Mouse (Mus musculus): ENCODE data around the gene Msh6.
A peak's percentile ranks its signal among the peaks of the same experiment; 100 is the strongest.
"Not testable (repeated sequence)": the region's sequence is repeated elsewhere in the genome, so short reads cannot be mapped to it uniquely, and the experiment has no call there.

Msh6 gene

DNA sequence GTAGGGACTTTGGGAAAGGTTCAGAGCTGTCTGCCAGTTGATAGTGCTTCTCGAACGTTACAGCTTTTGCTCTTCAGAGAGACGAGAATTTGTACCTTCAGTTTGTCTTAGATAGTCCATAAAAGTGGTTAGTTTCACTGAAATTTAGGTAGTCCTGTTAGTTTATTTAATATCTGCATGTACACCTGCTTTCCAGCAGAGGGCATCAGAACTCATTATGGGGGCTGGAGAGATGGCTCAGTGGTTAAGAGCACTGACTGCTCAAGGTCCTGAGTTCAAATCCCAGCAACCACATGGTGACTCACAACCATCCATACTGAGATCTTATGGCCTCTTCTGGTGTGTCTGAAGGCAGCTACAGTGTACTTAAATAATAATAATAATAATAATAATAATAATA is 7.2 kb downstream of the Msh6 start:
- DNase-seq: no peak

DNA sequence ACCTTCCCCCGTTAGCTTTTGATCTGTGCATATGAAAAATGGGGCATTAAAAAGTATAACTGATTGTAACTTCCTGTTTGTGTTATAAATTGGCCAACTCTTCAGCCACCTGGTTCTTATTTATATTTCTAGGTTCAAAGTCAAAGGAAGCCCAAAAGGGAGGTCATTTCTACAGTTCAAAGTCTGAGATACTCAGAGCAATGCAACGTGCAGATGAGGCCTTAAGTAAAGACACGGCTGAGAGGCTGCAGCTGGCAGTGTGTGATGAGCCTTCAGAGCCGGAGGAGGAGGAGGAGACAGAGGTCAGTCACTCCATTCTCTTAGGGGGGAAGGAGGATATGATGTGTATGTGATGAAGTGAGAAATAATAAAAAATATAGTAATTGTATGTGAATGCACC is 8.5 kb downstream of the Msh6 start:
- no peak for DNase-seq

DNA sequence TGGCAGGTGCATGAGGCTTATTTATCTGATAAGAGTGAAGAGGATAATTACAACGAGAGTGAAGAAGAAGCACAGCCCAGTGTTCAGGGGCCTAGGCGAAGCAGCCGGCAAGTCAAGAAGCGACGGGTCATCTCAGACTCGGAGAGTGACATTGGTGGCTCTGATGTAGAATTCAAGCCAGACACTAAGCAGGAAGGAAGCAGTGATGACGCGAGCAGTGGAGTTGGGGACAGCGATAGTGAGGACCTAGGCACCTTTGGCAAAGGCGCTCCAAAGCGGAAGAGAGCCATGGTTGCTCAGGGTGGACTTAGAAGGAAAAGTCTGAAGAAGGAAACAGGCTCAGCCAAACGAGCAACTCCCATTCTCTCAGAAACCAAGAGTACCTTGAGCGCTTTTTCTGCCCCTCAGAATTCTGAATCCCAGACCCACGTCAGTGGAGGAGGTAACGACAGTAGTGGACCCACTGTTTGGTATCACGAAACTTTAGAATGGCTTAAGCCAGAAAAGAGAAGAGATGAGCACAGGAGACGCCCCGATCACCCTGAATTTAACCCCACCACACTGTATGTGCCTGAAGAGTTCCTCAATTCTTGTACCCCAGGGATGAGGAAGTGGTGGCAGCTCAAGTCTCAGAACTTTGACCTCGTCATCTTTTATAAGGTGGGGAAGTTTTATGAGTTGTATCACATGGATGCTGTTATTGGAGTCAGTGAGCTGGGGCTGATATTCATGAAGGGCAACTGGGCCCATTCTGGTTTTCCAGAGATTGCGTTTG is 9.8 kb downstream of the Msh6 start:
- no peak for DNase-seq

DNA sequence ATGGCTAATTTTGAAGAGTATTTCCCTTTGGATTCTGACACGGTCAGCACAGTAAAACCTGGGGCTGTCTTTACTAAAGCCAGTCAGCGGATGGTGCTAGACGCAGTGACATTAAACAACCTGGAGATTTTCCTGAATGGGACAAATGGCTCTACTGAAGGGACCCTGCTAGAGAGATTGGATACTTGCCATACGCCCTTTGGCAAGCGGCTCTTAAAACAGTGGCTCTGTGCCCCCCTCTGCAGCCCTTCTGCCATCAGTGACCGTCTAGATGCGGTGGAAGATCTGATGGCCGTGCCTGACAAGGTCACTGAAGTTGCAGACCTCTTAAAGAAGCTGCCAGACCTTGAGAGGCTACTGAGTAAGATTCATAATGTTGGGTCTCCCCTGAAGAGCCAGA is 11.1 kb downstream of the Msh6 start:
- DNase-seq: no peak

DNA sequence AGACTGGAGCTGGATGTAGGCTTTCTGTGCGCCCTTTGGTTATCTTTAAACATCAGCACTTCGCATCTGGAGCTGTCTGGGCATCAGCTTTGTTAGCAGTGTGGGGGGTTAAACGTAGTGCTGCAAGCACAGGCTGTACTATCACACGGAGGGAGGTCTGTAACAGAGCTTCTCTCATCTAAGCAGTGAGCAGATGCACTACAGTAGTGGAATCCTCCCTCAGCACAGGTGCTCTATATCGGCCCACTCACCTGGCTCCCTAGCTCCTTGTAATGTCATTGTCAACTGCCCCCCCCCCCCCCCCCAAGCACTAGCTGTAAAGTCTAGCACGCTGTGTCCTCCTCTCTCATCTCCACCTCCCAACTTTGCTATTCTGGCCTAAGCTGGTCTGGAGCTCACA is 12.6 kb downstream of the Msh6 start:
- DNase-seq: no peak

DNA sequence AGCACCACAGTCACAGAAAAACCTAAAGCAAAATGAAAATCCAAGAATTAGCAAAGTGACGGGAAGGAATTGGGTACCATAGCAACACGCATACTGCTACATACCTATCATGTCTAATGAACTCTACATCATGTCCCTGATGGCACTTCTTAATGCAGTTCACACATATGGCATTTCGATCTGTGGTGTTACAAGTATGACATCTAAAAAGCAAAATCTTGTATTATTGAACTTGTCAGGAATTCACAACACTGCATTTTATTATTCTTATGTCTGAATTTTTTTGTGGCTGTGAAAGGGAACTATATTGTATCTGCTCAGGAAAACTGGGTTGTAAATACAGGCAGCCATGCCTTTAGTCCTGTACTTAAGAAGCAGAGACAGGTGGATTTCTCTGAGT is 17.3 kb downstream of the Msh6 start:
- DNase-seq: no peak

DNA sequence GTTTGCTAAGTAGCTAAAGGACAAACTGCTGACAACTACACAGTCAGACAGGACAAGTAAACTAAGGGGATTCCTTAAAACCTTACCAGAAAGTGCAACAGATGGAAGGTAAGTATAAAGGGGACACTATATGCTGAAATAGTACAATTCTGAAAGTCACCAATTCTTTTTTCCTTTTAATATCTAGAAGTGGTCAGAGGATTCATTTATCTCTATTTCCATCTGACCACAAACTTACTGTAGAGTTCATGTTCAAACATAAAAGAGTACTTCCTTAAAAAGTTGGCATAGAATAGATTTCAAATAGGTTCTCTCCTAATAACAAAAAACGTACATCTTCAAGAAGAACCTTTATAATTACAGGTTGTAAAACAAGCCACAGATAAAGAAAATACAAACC is 18.5 kb downstream of the Msh6 start:
- no peak for DNase-seq

DNA sequence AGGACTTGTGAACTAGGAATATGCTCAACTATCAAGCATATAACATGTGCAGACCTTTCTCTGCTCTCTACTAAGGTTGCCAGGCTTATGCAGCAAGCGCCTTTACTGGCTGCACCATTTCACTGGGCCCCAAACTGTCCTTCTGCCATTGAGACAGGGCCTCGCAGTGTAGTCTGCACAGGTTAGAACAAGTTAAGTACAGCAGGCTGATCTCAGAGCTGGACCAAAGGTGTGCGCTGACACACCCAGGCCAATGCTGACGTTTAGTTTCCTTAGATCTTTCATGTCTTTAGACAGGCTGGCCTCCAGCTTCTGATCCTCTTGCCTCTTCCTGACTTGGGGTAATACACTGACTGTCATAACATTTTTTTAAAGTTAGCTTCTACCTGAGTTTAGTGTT is 22.9 kb downstream of the Msh6 start:
- DNase-seq: no peak

DNA sequence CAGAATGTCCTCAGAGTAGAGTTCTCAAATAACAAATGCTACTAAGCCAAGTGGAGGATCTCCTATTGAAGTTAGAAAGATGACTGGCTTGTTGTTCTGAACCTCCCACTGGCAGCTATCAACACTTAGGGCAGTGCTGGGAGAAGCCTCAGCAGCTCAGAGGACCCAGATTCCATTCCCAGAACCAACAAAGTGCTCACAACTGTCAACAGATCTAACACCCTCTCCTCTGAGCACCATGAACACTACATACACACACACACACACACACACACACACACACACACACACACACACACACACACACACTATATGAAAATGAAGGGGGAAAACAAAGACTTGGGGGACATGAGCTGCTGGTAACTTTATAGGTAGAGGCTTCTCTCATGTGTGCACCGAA is 30.0 kb downstream of the Msh6 start:
- no peak for DNase-seq

DNA sequence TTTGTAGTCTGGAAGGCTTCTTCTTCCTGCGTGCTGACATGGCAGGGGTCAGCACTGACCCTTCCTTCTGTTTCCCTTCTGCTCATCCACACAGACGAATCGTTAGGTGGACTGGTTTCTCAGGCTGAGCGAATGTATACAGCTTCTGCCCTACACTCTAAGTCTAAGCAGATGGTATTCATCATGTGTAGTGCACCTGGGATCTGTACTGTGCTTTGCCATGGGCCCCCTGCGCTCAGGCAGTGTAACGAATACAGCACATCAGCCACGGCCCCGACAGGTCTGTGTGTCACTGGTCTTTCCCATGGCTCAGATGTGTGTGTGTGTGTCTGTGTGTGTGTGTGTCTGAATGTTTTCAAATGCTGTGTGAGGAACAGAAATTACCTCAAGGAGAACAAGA is 32.1 kb downstream of the Msh6 start:
- no peak for DNase-seq

DNA sequence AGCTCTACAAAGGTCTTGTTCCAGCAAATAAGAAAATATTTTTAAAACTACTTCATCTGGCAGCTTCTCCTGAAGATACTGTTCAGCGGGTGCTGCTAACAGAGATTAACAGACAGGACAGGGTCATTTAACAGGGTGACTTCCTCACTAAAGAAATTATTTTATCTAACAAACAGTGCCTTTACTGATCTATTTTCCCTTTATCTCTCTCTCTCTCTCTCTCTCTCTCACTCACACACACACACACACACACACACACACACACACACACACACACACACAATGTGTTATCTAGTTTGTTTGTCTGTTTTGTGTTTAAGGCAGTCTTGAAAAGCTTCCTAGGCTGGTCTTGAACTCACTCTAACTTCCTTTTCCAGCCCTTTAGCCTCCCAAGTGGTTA is 39.6 kb downstream of the Msh6 start:
- no peak for DNase-seq

DNA sequence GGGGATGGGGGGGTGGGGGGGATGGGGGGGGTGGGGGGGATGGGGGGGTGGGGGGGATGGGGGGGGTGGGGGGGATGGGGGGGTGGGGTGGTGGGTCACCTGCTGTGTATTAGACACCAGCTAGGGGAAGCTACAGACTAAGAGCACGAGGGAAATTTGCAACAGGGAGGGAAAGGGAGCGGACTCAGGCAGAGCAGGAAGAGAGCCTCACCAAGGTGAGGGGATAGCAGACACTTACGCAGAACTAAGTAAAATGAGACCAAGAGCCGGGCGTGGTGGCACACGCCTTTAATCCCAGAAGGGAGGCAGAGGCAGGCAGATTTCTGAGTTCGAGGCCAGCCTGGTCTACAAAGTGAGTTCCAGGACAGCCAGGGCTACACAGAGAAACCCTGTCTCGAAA is 41.2 kb downstream of the Msh6 start:
- DNase-seq: not testable (repeated sequence)

DNA sequence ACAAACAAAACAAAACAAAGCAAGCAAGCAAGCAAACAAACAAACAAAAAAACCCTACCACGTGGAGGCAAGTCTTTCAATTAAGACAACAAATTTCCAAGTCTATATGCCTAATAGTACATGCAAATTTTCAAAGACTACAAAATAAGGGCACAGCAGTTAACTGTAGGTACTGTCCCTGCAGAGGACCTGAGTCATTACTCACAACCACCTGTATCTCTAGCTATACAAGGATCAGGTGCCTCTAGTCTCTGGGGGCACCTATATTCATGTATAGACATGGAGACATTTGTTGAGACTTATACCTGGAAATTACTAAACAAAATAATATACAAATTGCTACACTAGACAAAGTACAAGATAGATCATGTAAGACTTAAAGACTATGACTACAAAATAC is 49.1 kb downstream of the Msh6 start:
- DNase-seq: no peak

DNA sequence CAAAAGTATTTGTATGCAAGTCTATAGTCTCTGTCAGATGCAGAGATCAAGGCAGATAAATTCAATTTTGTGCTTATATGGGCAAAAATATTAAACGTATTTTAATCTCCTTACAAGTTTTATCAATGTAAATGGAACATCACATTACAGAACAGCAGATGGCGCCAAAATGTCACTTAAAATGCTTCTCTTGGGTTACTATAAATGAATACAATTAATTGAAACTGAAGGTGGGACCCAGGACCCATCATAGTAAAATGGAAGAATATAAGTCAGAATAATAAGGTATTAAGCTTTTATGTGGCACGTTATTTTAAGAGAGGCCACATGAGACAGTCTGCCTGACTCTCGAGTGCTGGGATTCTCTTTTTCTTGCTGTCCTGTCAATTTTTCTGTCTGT is 50.4 kb downstream of the Msh6 start:
- DNase-seq: peak; percentile 66

DNA sequence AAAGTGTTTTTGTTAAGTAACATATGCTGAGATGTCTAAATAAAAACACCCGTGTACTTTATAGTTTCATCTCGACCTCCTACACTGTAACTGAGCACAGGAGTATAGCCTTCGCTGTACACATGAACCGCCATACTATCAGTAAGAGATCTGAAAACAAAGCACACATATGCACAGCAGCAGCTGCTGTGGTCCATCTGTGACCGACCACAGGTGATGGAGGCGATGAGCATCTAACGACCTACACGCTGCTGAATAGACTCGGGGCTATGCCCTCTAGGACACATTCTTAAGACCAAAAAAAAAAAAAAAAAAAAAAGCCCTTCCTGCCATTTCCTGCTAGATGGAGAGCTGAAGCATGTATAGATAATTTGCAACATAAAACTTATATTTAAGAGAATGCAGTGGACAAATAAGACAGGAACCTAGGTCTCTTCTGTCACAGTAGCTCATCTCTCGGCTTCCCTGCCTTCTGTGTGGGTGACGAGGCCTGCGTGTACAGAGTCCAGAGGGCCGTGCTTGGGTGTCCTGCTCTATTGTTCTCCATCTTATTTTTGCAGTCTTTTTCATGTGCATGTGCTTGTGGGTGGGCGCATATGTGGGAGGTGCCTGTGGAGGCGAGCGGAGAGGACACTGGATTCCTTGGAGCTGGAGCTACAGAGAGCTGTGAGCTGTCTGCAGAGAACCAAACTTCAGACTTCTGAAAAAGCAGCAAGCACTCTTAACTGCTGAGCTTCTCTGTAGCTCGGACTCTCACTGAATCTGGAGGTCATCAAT is 54.5 kb downstream of the Msh6 start:
- DNase-seq: no peak

DNA sequence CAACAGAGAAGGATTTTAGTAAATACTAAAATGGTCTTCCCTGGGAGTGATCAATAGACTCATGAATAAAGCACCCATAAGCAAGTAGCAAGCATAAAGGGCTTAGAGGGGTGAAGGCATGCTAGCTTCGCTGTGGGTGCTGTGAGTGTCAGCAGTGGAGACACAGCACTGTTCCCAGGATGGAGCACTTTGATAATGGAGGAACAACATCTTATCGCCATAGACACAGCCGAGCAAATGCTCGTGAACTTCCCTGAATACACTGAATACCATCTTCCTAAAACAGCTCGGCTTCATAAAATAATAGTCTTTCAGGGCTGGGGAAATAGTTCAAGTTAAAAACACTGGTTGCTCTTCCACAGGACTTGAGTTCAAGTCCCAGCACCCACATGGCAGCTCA is 56.9 kb downstream of the Msh6 start:
- DNase-seq: no peak

DNA sequence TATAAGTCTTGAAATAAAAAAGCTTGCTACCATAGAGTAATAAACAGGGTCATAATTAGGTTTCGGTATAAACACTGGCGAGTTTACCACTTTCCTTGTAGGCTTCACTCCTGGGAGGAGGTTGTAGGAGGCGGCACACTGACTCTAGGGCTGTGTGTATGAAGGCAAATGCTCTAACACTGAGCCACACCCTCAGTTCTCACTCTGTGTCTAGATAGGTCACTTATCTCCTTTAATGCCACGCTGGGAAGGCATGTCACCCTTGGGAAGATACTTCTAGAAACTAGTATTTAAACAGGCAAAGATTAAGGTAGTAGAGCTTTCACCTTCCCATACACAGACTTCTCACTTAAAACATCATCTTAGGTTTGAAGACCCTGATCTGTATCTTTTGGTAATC is 59.6 kb downstream of the Msh6 start:
- DNase-seq: no peak

Measured in lung, postnatal 10 days (tissue).